Mouse (Mus musculus): ENCODE measurements around the gene Dnajb9.

GRCm38 (mm10) chr12:44242407-44242806 lies 32.3 kb upstream of the Dnajb9 start:
- no peak for TF ChIP-seq POLR2A (IDR thresholded peaks at IDR 0.05; ENCODE audit: borderline replicate concordance, extremely low read depth, low read depth, low read length)
- no peak for TF ChIP-seq CTCF (IDR thresholded peaks at IDR 0.05; ENCODE audit: insufficient read depth, low read length)

Measured in lung, adult 2 months (tissue).